Mouse (Mus musculus): ENCODE data around the gene Supt16.

The Supt16 gene

DNA sequence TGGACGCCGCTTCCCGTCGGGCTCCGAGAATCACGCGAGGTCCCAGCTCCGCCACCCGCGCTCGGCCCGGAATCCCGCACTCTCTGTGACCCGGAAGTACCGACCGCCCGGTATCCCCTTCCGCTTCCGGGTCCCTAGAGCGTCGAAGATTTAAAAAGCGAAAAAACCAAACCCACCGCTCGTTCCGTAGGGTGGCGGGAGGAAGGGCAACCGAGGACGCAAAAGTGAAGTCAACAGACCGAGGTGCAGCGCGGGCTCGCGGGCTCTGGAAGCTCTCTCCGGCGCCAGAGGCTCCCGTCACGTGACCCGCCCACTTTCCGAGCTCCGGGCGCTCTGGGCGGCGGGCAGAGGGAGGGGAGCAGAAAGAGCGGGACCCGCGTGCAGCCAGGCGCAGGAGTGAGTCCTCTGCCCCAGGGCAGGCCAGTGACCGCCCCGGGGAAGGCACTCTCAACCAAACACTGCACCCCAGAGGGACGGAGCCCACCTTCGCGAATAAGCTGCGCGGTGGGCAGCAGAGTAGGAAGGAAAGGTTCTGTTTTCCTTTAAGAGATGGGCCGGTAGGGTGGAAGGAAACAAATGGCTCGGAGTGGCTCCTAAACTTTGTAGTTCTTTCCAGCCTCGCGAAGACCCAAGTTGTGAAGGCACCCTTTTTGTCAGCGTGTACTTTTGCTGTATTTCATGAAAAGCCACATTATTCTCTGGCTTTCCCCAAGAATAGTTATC, at the start of gene Supt16:
Gene Supt16, minus strand, starts transcription at position 261 of the 723 bp plus-strand sequence.
- peak; percentile 30 for DNase-seq (ENCODE audit: low spot score)

DNA sequence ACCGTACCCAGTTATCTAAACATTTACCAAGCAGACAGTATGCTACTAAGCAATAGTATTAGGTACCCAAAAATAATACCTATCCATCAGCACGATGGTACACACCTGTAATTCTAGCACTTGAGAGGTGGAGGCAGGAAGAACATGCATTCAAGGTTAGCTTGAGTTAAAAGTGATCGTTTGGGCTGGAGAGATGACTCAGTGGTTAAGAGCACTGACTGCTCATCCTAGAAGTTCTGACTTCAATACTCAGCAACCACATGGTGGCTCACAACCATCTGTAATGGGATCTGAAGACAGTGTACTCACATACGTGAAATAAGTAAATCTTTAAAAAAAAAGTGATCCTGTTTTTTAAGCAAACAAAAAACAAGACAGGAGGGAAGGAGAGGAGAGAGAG, 48.9 kb upstream of the Supt16 start:
- DNase-seq (ENCODE audit: low spot score), result no peak

DNA sequence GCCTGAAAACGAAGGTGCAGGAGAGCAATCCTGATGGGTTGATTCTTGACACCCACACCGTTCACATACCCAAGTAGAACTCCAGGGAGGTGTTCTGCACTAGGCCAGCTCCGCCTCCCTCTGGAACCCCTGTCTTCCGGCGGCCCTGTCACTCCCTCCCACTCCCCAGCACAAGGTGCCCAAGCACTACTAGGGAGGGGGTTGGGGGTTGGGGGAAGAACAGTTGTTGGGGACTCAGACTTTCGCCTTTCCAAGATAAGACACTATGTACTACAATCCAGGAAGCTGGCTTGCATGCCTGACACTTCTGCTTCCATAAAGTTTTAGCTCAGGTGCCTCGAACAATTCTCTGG, 47.5 kb upstream of the Supt16 start:
- no peak for DNase-seq (ENCODE audit: low spot score)

DNA sequence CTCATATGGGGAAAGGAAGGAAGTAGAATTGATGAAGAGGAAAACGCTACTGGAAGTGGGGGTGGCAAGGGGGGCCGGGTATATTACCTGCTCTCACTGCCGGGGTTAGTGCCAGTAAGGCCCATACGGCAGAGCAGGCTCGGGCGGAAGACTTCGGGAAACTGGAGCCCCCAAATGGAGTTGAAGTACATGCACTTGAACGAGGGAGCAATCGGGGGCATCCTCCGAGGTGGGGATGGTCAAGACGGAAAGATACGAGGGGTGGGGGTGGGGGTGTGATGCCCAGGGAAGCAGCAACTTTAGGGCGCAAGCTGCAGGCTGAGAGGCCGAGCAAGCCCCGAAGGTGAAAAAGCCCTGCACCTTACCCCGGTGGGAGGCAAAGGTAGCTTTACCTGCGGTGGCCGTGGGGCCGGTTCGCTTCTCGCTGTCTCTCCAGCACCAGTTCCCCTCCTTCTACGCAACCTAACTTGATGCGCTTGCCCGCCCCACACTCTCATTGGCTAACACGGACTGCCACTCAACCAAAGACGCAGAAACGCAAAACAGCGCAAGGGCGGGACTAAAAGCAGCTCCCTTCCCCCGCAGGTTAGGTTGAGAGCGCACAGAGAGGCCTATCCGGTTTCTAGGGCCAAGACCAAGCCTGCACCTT, 46.9 kb upstream of the Supt16 start:
- DNase-seq (ENCODE audit: low spot score), result peak; percentile 99

DNA sequence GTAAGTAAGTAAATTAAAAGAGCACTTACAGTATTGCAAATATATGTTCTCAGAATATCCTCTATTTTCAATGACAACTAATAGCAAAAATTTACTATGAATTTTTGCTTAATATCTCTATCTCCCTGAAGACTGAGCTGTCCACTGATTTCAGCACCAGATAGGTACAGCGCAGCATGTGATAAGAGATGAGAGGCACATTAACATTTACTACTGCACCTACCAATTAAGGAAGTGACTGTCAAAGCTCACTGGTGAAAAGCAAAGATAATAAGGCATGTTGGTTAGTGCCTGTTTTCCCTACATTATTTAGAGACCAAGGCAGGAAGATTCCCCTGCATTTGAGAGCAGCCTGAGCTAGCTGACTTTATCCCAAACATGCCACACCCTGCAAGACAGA, 39.0 kb upstream of the Supt16 start:
- DNase-seq (ENCODE audit: low spot score), result no peak

DNA sequence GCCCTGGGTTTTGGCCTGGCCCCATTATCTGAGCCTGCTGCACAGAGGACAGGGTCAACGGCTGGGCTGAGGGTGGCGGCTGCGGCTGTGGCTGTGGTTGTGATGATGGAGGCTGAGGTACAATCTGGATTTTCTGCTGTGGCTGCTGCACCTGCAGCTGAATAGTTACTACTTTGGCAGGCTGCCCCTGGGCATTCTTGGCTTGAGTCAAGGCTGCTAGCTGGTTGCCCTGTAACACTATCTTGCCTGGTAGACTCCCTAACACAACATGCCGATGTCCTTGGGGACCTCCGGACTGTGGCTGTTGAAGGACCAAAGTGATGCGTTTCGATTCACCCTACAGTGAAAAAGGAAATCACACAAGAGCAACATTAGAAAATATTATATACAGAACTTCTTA, 37.9 kb upstream of the Supt16 start:
- DNase-seq (ENCODE audit: low spot score), result no peak

DNA sequence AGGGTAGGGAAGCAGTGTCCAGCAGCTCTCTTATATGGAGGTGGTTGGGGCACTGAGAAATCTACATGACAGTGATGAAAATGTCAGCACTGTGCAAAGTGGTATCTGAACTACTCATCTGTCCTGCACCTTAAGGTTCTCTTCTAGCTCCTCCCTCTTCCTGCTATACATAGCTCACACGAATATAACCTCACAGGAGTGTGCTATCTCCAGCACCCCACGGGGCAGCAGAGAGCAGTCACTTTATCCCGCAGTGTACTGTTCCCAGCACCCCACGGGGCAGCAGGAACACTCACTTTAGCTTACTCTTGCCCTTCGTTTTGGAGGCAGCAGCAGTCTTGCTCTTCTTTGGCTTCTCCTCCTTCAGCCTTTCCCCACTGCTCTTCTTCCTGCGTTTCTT, 35.0 kb upstream of the Supt16 start:
- DNase-seq (ENCODE audit: low spot score), result no peak

DNA sequence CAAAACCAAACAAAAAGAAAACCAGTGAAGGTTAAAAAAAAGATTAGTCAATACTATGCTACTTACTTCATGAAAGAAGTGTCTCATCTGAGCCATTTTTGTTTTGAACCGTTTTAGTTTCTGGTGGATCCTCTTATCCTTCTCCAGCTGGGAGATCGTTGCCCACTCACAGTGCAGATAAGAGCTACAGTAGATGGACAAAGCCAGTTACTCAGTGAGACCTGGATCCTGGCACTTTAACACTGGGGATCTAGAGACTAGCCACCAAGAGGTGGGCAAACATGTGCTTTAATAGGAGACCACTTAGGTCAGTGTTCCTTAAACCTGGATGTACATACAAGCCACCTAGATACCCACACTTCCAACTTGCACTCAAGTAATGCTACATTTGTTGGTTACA, 28.8 kb upstream of the Supt16 start:
- DNase-seq (ENCODE audit: low spot score), result no peak

DNA sequence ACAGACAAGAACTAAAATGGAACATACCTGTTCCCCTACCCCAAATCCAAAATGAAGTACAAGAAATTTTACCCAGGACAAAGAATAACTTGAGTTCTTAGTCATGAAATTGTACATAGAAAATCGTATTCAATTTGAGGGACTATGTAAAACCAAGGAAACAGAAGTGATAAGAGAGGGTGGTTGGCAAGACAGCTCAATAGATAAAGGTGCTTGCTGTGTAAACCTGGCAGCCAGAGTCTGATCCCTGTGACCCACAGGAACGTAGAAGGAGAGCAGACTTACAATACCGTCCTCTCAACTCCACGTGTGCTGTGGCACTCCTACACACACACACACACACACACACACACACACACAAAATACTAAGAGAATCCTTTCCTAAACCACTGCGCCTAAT, 20.0 kb upstream of the Supt16 start:
- DNase-seq (ENCODE audit: low spot score), result no peak

DNA sequence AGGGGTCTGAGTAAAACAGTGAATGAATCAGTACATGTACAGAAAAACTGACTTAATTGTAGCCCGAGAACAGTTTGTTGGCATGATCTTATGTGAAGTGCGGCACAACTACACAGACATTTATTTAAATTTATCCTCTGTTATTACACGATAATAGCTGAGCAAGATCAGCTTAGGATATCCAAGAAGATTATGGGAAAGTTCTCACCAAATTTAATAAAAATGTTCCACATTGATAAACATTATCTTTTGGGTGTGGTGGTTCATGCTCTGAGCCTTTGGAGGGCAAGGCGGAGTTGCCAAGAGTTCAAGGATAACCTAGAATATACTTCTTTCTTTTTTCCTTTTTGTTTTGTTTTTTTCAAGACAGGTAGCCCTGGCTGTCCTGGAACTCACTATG, 2.2 kb upstream of the Supt16 start:
- no peak for DNase-seq (ENCODE audit: low spot score)

DNA sequence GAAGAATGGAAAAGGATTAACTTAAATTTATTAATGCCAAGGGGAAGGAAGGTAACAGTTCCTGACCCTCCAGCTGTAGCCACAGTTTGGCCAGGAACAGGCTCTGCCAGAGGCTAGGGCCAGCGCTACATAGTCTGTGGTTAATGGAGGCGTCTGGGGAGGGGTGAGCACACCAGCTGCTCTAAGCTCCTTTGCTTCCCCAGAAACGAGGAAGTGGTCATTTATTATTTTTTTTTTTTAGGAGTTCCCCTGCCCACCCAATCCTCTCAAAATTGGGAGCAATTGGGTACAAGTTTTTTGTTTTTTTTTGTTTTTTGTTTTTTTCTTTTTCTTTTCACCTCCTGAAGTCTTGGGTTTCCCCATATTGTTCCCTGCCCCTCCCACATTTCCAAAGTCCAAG, 925 bp upstream of the Supt16 start:
- no peak for DNase-seq (ENCODE audit: low spot score)

DNA sequence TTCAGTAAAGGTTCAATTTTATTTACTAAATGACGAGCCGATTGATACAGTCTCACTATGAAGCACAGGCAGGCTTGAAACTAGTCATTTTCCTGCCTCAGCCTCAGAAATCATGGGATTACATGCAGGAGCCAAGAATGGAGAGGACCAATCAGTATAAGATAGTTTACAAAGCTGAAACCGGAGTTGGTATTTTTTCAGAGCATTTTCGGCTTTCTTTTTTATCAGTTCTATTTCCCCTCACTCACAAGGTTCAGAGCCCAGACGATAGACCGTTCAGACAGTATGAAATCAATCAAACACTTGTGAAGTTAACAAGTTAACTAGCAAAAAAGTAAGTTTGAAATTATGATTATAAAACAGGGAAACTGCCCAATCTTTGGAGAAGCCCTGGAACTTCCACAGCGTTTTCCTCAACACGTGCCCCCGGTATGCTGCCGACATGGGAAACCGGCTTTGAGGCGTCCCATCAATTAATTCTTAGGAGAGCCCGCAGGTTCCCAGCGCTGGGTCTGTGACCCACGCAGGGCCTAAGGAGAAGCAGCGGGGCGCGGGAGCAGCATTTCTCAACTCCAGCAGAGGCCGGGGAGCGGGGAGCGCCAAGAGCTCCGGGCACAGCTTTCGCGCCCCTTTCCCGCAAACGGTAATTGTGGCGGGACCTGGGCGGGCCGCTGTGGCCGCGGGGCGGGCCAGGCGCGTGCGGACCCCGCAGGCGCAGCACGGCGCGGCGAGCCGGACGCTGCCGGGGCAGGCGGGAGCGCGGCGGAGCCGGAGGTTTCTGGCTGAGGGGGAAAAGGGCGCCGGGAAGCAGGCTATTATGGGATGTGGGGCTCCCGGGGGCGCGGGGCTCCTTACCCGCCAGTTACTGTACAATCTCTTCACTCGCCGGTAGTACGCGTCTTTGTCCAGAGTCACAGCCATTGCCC, 723 bp downstream of the Supt16 start:
- no peak for DNase-seq (ENCODE audit: low spot score)

DNA sequence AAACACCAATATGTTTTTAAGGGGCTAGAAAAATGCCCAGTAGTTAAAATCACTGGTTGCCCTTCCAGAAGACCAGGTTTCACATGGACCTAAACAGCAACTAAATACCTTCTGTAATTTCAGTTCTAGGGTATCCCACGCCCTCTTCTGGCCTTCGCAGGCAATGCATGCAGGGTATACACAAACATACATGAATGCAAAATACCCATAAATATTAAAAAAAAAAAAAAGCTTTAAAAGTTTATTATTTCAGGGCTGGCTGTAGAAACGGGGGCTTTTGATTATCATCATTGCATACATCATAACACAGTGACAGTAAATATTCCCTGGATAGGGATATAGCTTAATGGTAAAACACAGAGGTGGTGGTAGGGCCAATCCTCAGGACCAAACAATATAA, 1.5 kb downstream of the Supt16 start:
- DNase-seq (ENCODE audit: low spot score), result no peak

DNA sequence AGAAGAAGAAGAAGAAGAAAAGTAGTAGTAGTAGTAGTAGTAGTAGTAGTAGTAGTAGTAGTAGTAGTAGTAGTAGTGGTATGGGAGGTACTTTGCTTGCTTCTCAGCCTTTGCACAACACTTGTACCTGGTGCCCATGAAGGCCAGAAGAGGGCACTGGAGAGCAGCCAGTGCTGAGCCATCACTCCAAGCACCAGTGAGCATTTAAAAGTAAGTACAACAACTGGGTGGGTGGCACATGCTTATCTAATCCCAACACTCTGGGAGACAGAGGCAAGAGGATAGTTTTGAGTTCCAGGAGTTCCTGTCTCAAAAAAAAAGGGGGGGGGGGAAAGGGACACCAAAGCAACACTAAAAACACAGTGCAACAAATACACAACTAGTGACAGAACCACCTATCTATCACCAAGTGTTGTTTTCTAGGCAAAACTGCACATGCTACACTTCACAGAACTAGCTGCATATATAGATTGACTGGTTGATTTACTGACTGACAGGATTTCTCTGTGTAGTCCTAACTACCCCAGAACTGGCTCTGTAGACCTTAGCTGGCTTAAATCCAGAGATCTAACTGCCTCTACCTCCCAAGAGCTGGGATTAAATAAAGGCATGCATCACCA, 6.4 kb downstream of the Supt16 start:
- no peak for DNase-seq (ENCODE audit: low spot score)

DNA sequence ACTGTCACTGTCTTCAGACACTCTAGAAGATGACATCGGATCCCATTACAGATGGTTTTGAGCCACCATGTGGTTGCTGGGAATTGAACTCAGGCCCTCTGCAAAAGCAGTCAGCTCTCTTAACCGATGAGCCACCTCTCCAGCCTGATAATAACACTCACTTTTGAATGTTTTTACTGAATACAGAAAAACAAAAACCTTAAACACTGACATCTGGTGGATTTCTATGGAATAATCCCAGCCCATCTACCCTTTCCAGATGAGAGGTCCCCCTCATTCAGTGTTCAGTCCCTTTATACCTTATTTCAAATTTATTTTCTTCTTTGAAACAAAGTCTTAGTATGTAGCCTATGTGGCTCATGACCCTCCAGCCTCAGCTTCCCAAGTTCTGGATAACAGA, 7.7 kb downstream of the Supt16 start:
- DNase-seq (ENCODE audit: low spot score), result no peak

DNA sequence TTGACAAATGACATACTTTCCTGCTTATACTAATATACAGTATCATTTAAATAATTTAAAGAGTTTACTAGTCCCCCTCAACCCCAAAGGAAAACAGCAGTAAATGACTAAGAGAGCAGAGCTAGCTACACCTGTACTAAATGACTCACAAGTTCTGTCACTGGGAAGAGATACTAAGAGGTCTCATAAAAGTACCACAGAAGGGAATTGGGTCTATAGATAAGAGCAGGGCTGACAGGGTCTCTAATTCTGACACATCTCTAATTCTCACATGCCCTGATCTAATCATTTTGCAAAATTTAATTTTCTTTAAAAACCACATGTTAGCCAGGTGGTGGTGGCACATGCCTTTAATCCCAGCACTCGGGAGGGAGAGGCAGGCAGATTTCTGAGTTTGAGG, 8.4 kb downstream of the Supt16 start:
- no peak for DNase-seq (ENCODE audit: low spot score)

DNA sequence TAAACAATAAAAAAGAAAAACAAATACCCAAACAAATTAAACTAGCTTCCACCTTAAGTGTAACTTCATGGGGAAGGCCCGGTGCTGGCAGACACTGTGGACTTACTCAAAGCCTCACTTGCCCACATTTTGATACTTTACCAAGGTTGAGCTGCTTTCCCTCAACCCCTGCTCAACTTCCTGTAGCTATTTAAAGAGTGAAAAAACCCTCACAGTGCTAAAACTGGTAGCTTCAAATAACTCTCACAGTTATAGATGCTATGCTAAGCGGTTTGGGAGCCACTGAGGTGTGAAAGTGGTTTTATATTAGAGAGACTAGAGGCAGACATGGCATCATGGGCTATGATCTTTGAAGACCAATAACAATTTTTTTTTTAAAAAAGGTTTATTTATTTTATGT, 30.6 kb downstream of the Supt16 start:
- DNase-seq (ENCODE audit: low spot score), result no peak

DNA sequence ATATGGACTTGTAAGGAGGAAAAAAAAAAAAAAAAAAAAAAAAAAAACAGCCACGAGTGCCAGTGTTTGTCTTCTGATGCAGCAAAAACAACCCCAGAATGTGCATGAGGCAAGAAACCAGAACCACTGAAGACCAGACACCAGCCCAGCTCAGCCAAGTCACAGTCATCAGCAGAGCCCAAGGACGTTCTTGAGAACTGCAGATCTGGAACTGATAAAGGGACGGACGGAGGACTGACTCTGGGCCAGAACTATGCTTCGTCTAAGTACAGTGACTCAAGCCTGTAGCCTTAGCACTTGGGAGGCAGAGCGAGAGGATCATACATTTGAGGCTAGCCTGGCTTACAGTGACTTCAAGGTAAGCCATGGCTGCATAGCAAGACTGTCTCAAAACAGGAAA, 36.3 kb downstream of the Supt16 start:
- DNase-seq (ENCODE audit: low spot score), result no peak

DNA sequence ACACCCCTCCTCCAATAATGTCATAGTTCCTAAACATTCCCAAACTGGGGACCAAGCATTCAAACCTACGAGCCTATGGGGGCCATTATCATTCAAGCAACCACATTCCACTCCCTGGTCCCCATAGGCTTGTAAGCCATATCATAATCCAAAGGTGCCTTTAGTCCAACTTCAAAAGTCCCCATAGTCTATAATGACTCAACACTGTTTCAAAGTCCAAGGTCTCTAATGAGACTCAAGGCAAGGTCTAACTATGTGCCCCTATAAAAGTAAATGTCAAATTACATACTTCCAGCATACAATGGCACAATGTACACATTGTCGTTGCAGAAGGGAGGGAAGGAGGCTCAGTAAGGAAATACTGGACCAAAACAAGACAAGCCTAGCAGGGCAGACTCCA, 42.2 kb downstream of the Supt16 start:
- no peak for DNase-seq (ENCODE audit: low spot score)

DNA sequence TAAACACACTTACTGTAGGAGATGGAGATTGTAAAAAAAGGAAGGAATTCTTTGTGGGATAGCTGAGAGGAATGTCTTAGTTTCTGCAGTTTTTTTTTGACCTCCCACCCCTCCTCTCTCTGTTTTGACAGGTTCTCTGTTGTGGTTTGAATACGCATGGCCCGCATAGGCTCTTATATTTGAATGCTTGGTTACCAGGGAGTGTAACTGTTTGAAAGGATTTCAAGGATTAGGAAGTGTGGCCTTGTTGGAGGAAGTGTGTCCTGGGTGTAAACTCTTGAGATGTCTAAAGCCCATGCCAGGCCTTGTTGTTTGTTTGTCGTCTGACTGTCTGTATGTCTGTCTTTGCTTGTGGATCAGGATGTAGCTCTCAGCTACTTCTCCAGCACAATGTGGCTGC, 44.6 kb downstream of the Supt16 start:
- no peak for DNase-seq (ENCODE audit: low spot score)

DNA sequence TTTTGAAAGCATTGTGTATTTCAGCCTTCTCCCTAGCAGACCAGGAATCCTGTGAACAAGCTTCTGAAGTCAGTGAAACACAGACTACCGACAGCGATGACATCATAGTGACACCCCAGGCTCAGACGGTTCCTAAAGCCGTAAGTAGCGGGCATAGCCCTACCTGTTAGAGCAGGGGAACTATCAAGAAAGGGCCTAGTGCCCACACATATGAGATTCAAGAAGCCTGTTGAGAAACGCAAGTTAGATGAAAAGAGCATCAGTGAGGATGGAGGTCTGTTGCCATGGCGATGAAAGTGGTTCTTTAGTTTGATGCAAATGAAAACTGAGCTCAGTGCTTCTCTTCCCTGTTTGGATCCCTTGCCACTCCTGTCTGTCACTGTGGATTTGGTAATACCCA, 45.0 kb downstream of the Supt16 start:
- DNase-seq (ENCODE audit: low spot score), result no peak

DNA sequence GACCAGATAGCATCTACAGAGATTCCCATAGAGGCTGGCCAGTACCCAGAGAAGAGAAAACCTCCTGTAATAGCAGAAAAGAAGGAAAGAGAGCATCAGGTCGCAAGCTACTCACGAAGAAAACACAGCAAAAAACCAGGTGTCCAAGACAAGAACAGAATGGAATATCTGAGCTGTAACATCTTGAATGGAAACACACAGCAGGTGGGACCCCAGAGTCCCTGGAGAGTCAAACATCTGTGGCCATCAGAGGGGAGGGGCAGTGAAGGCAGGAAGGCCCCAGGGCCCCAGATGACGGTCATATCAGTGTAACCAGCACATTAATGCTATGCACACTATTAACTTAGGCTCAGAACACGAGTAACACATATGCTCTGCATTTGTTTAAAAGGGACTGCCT, 47.3 kb downstream of the Supt16 start:
- DNase-seq (ENCODE audit: low spot score), result no peak

DNA sequence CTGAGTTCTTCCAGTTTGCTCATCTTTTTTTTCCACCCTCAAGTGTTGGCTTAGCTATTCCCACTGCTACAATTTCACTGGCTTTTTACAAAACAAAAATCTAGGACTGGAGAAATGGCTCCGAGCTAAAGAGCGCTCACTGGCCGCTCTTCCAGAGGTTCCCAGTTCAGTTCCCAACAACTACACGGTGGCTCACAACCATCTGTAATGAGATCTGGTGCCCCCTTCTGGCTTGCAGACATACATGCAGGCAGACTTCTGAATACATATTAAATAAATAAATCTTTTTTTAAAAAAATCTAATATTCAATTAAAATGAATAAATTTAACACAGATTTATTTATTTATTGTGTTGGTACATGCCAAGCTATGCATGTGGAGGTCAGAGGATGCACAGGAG, 50.7 kb downstream of the Supt16 start:
- no peak for DNase-seq (ENCODE audit: low spot score)
